ENCODE assay signal across 20 mouse cellular contexts in the genomic region with DNA sequence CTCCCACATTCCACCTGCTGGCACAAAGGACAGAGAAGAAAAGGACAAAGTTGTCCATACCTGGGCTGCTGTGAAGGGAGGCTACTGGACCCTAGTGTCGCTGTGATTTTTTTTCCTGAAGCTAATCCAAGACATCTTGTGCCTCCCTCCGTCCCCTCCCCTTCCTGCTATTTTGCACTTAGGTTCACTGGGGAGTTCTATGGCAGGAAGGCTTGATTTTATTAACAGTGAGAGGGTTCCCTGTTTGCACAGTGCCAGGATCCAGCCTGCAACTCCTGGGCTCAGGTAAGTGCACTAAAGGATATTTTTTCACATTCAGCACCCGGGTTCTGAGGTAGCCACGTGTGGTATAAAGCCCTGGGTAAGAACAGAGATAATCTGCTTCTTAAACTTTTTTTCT. TPM values are rescaled to one million over a fixed set of nuclear protein-coding genes. Genes with fewer than 3 reads are reported as not detected.
DNase-seq lines count a peak whose midpoint lies in the region; ATAC-seq and TF ChIP-seq lines count a peak whose summit lies in the region.
"Had no signal": no experiment of that assay in that cellular context is flagged by ENCODE, and none has a peak within 500 bp of the region (broad histone marks: within the 10 kb centered on the region; RNA-seq: fewer than 3 reads in every experiment).

A gene (plus strand): TSS at position 251 of the 400 bp plus-strand sequence.

- no peaks in the 10 kb centered on the region for H3K36me3 ChIP-seq in lung, embryonic 16.5 days (ENCODE audit: control insufficient read depth, insufficient read depth, low read length)
- H3K36me3 ChIP-seq in heart, embryonic 15.5 days: no peaks in the 10 kb centered on the region
- H3K36me3 ChIP-seq: G1E; liver, embryonic 15.5 days; midbrain, embryonic 13.5 days had no signal

- WGBS in lung, embryonic 16.5 days: 44% methylated on average over 4 of the region's 4 CpGs
- WGBS in lung, adult 2 months: 44% methylated on average over 4 of the region's 4 CpGs
- 70% methylated on average over 4 of the region's 4 CpGs for WGBS in heart, embryonic 15.5 days

- no peaks in the 10 kb centered on the region for H3K9me3 ChIP-seq in lung, embryonic 16.5 days (ENCODE audit: control insufficient read depth, low read length)
- H3K9me3 ChIP-seq in heart, embryonic 15.5 days (replicated peaks): no peaks in the 10 kb centered on the region
- H3K9me3 ChIP-seq: forebrain, embryonic 13.5 days; G1E; hindbrain, embryonic 10.5 days; liver, embryonic 15.5 days; midbrain, embryonic 13.5 days had no signal

- ATAC-seq in lung, embryonic 16.5 days (ENCODE audit: low read depth): peak; percentile 22; the same call in 1 of the 2 replicates
- ATAC-seq in heart, embryonic 15.5 days (replicated peaks; ENCODE audit: insufficient number of reproducible peaks, insufficient read depth, low FRiP score, low read depth): no peak
- ATAC-seq: CD4-positive, CD25-positive, alpha-beta regulatory T cell, adult 4 months; forebrain, embryonic 13.5 days; midbrain, embryonic 13.5 days had no signal

- H3K4me3 ChIP-seq in lung, embryonic 16.5 days (ENCODE audit: low read length): no peak within 1 kb of the TSS
- H3K4me3 ChIP-seq in lung, adult 2 months (replicated peaks; ENCODE audit: extremely low read depth, low read depth, low read length): no peak within 1 kb of the TSS
- H3K4me3 ChIP-seq in heart, embryonic 15.5 days: no peak within 1 kb of the TSS
- H3K4me3 ChIP-seq: forebrain, embryonic 13.5 days; hindbrain, embryonic 10.5 days; liver, embryonic 15.5 days; midbrain, embryonic 13.5 days; myocyte had no signal

- no peaks in the 10 kb centered on the region for H3K27me3 ChIP-seq in lung, embryonic 16.5 days (ENCODE audit: control insufficient read depth, insufficient read depth, low read depth, low read length)
- H3K27me3 ChIP-seq in heart, embryonic 15.5 days: no peaks in the 10 kb centered on the region
- H3K27me3 ChIP-seq: forebrain, embryonic 13.5 days; liver, embryonic 15.5 days; midbrain, embryonic 13.5 days had no signal

- H3K27ac ChIP-seq in lung, embryonic 16.5 days (ENCODE audit: low read length): peak within 1 kb of the TSS; percentile 10; the same call in 1 of the 2 replicates
- H3K27ac ChIP-seq in heart, embryonic 15.5 days: peak within 1 kb of the TSS; percentile 34; the same call in 1 of the 2 replicates
- H3K27ac ChIP-seq: forebrain, embryonic 13.5 days; hindbrain, embryonic 10.5 days; liver, embryonic 15.5 days; midbrain, embryonic 13.5 days had no signal

- no peak within 1 kb of the TSS for H3K9ac ChIP-seq in lung, embryonic 16.5 days (ENCODE audit: low read length)
- H3K9ac ChIP-seq in heart, embryonic 15.5 days: no peak within 1 kb of the TSS
- H3K9ac ChIP-seq: forebrain, embryonic 13.5 days; liver, embryonic 15.5 days; midbrain, embryonic 13.5 days had no signal

- H3K4me2 ChIP-seq in lung, embryonic 16.5 days (ENCODE audit: low read depth, low read length): no peak within 1 kb of the TSS
- no peak within 1 kb of the TSS for H3K4me2 ChIP-seq in heart, embryonic 15.5 days
- H3K4me2 ChIP-seq: forebrain, embryonic 13.5 days; liver, embryonic 15.5 days; midbrain, embryonic 13.5 days had no signal

- TF ChIP-seq CTCF in lung, adult 2 months (IDR thresholded peaks at IDR 0.05; ENCODE audit: insufficient read depth, low read length): no peak

- DNase-seq in adrenal gland, postnatal 10 days: no peak
- DNase-seq in adrenal gland, adult 2 months: no peak
- no peak for DNase-seq in lung, adult 2 months
- DNase-seq in spleen, postnatal 4 days (ENCODE audit: low spot score in 2 of 2): no peak
- no peak for DNase-seq in right cerebral cortex, postnatal 25 days
- DNase-seq in frontal cortex, postnatal 25 days (ENCODE audit: low spot score in 2 of 2): no peak
- DNase-seq: cerebellum, adult 11 months; cerebellum, postnatal 36 days; kidney, adult 8-10 months; kidney, postnatal 4 days; thymus, adult 18-20 months had no signal

- H3K4me1 ChIP-seq in lung, embryonic 16.5 days (replicated peaks; ENCODE audit: control insufficient read depth, insufficient read depth, low read length): peaks cover 3% of the 10 kb centered on the region
- peaks cover 16% of the 10 kb centered on the region for H3K4me1 ChIP-seq in lung, adult 2 months (ENCODE audit: control insufficient read depth, insufficient read depth, low read length)
- peaks cover 24% of the 10 kb centered on the region for H3K4me1 ChIP-seq in heart, embryonic 15.5 days (replicated peaks)
- H3K4me1 ChIP-seq: forebrain, embryonic 13.5 days; midbrain, embryonic 13.5 days had no signal

- TF ChIP-seq POLR2A in lung, adult 2 months (IDR thresholded peaks at IDR 0.05; ENCODE audit: borderline replicate concordance, extremely low read depth, low read depth, low read length): no peak

RNA-seq across cellular contexts. Expression of the gene that starts here (rescaled TPM):
- total RNA-seq in adrenal gland, postnatal 10 days (2021): 10 to 100 TPM; 17.0 to 18.9 TPM
- 1 to 10 TPM; 3.7 to 7.1 TPM for total RNA-seq in adrenal gland, adult 2 months (2021)
- polyA plus RNA-seq in adrenal gland, adult 2 months (2012; rRNA removed): 1.4 and 1.8 TPM in 2 replicates
- 1.1 and 1.4 TPM in 2 replicates for polyA plus RNA-seq in lung, embryonic 16.5 days (2015; fragmentation: Nextera tagmentation; extraction: Ambion mirVana)
- 1.2 and 2.0 TPM in 2 replicates for polyA plus RNA-seq in lung, adult 2 months (2012; rRNA removed)
- polyA plus RNA-seq in heart, embryonic 15.5 days (2015; fragmentation: Nextera tagmentation; extraction: Ambion mirVana): 2.3 and 2.4 TPM in 2 replicates
- polyA plus RNA-seq: G1E; midbrain, embryonic 13.5 days; myocyte had no signal
